Mouse (Mus musculus): ENCODE measurements around the gene Cnnm1.

Cnnm1 gene

DNA sequence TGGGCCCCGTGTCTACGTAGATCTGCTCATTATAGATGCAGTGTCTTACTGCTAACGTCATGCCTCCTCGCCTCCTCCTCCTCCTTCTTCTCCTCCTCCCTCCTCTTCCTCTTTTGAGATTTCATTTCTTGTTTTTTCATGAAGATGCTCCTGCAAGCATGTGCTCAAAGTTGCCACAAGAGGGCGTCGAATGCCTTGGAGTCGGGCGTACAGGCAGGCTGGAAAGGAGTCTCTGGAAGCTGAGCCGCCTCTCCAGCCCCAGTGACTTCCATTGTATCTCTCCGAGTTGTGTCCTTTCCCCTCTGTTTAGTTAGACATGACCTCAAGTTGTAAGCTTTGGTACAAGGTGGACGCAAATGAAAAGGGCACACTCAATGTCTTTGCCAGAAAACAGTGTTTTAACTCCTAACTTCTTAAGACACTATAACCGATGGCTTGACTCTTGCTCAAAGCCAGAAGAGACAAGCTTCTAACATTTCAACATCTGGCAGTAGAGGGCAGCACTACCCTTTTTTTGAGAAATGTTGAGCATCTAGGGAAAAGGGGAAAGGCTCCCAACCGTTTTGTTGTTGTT lies 90.0 kb downstream of the Cnnm1 start:
- DNase-seq (ENCODE audit: extremely low spot score, low spot score): peak; percentile 82

DNA sequence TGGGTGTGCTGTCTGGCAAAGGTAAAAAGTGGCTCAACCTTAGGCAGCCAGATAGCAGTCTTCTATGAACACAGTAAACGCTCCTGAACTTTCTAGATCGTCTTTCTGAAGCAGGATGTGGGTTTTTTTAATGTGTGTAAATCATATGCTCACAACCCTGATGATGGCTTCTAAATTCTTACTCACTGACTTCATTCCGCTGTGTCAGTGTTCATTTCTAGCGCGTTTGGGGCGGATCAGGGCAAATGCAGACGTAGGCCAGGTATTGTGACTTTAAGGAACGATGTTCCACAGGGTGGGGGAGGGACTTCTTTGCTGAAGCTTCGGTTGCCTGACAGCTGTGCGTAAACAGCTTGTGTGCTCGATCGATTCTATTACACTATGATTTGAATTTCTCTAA lies 90.7 kb downstream of the Cnnm1 start:
- DNase-seq (ENCODE audit: extremely low spot score, low spot score): no peak

DNA sequence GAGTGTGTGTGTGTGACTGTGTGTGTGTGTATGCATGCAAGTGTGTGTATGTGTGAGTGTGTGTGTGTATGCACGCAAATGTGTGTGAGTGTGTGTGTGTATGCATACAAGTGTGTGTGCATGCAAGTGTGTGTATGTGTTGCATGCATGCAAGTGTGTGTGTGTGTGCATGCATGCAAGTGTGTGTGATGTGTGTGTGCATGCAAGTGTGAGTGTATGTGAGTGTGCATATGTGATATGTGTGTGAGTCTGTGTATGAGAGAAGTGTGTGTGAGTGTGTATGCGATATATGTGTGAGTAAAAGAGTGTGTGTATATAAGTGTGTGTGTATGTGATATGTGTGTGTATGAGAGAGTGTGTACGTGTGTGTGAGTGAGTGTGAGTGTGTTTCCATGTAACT lies 95.1 kb downstream of the Cnnm1 start:
- no peak for DNase-seq (ENCODE audit: extremely low spot score, low spot score)

DNA sequence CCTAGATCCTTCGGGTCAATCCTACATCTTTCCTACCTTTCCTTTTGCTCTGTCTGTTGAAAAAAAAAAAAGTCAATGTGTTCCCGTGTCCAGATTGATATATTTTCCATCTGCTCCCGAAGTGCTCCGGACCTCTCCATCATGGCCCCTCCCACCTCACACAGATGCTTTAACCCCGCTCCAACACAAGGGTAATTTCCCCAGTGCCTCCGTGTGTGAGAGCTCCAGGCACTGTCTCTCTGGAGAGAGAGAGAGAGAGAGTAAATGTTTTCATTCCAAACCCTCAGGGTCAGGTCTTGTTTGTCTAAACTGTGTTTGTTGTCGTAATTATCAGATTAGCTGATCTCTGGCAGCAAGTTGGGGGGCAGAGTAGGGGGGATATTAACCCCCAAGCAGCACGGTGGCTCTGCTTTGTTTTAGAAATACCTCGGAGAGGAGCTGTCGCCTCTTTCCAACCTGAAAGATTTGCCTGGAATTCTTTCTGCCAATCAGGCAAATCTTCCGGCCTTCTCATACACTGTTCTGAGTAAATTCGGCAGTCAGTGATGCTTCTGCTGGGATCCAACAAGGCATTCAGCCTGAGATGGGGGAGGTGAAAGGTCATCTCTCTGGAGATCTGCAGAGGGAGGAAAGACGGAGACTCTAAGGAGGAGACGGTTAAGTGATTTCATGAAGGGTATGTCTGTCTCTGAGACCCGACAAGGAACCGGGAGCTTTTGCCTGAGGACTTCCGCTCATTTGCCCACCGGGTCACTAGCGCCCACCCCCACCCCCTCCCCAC lies 106.3 kb downstream of the Cnnm1 start:
- peak; percentile 53 for DNase-seq (ENCODE audit: extremely low spot score, low spot score)
